Mouse (Mus musculus): ENCODE measurements at regions not wholly inside any gene's neighbourhood (a gene's known extent, or its start where the extent isn't known, plus 50 kb on each side); places are given as distances from the start of the nearest gene placed in this dataset.

- peak; percentile 46 to 48 for DNase-seq
Measured at GRCm38 (mm10) chr19:48090393-48090792, 115.4 kb upstream of the Sorcs3 start.

- DNase-seq, result no peak
Measured at GRCm38 (mm10) chr19:48097363-48097762, 108.5 kb upstream of the Sorcs3 start.

- DNase-seq, result no peak
Measured at GRCm38 (mm10) chr19:48097942-48098596, 107.8 kb upstream of the Sorcs3 start.

- DNase-seq, result no peak
Measured at GRCm38 (mm10) chr19:48100991-48101390, 104.8 kb upstream of the Sorcs3 start.

- no peak for DNase-seq
Measured at GRCm38 (mm10) chr19:48115155-48115554, 90.7 kb upstream of the Sorcs3 start.

GRCm38 (mm10) chr19:48115728-48116127 lies 90.1 kb upstream of the Sorcs3 start:
- no peak for DNase-seq

- DNase-seq, result no peak
Measured at GRCm38 (mm10) chr19:48116689-48117088, 89.1 kb upstream of the Sorcs3 start.

GRCm38 (mm10) chr19:48117646-48118045 lies 88.2 kb upstream of the Sorcs3 start:
- DNase-seq, result no peak

GRCm38 (mm10) chr19:48122281-48122680 lies 83.5 kb upstream of the Sorcs3 start:
- no peak for DNase-seq

GRCm38 (mm10) chr19:48123777-48124176 lies 82.0 kb upstream of the Sorcs3 start:
- DNase-seq, result no peak

GRCm38 (mm10) chr19:48125731-48126130 lies 80.1 kb upstream of the Sorcs3 start:
- no peak for DNase-seq

- DNase-seq, result no peak
Measured at GRCm38 (mm10) chr19:48128089-48128488, 77.7 kb upstream of the Sorcs3 start.

GRCm38 (mm10) chr19:48136231-48136630 lies 69.6 kb upstream of the Sorcs3 start:
- DNase-seq, result peak in 1 of 2 experiments; percentile 51

GRCm38 (mm10) chr19:48144129-48144528 lies 61.7 kb upstream of the Sorcs3 start:
- peak in 1 of 2 experiments; percentile 11 for DNase-seq

Measured in lung, postnatal 4 days (tissue).